Mouse (Mus musculus) spleen, embryonic (tissue): ENCODE data around the gene Insig1.

Source experiments
- CTCF ChIA-PET: fragments of 350-600 bp; sonication (Branson Sonifier 250); formaldehyde crosslinking; loops from one replicate; lab custom pipeline; 2022; lab: Charles Lee

Gene Insig1

DNA sequence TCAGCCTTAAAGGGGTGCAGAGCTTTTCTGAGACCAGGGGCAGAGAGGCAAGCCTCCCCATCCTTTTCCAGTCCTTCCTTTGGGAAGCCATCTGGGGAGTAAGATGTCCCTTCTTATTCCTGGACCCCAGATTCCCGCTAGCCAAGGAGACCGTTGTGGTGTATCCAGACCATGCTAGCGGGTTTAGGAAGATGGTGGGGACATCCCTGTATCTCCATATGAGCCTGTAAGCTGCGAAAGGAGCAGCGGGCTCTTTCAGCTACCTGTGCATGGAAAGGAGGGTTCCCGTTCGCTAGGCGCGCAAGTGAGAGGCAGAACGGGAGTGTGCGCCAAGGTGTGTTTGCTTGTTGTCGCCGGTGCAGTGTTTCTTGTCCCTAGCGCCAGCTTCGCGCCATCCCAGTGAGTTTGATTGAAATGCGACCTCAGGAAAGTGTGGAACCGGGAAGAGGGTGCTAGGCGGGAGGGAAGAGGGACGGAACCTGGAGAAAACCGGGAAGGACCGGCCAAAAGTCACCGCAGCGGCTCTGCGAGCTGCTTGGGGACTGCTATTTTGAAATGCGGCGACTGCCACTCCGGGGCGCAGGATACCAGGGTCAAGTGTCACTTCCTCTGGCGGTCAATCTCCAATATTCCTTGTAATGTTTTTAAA lies 46.8 kb downstream of the Insig1 start:
- CTCF ChIA-PET: no interaction called here

- CTCF ChIA-PET: no interaction called here
Measured at GRCm38 (mm10) chr5:28118531-28118925, 47.4 kb downstream of the Insig1 start.

GRCm38 (mm10) chr5:28119576-28119975 lies 48.4 kb downstream of the Insig1 start:
- CTCF ChIA-PET: no interaction called here

- CTCF ChIA-PET: no interaction called here
Measured at GRCm38 (mm10) chr5:28122491-28123454, 51.6 kb downstream of the Insig1 start.

DNA sequence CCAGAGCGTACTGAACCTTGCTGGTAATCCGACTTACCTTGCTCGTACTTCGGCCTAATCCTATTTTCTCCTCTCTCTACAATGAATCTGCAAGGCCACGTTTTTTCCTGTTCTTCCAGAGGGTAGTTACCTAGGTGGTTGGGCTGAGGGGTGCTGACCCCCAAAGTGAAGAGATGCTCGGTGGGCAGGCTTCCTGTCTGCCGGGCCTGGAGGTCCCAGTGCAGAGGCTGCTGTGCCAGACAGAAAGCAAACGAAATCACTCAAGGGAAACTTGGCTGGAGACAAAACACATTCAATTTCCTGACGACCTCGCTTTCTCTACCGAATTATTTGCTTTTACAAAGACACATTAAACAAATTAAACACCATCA lies 52.3 kb downstream of the Insig1 start:
- CTCF ChIA-PET: no interaction called here

DNA sequence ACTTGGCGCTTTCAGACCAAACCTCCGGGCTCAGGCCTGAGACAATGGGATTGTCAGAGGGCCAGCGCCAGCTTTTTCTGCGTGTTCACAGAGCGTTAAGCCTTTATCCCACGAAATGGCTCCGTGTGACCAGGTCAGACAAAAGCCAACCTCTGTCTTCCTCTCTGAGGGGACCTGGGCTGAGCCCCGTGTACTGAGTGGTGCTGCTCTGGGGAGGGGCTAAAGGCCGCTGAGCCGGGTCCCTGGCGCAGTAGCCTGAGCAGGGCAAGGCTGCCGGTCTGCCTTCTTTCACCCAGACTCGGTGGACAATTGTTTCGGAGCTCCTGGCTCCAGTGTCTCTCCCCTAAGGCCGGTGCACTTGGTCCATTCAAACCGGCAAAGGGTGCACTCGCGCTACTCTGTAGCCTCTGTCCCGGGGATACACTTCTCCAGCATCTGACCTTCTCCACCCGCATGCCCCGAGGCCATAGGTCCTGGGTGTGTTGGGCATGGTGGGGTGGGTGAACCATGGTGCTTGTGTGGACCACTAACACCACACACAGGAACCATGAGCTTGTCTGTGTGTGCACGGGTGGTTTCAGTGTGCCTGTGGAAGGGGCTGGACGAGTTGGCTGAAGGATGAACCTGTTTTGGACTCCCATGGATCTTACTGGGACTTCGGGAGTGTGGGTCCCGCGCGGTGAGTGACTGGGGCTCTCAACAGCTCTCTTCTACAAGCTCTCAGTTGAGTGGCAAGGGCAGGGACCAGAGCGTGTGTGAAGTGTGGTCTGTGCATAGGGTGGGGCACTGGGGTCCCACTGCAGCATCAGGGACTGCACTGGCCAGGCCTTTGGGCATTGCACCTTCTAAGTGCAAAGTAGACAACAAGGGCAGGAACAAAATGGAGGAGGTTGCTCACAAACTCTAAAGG lies 53.4 kb downstream of the Insig1 start:
- CTCF ChIA-PET: interaction anchor here (0.6 kb wide), 1 partner anchor 261 kb away, joined by 3 read pairs; no protein-coding TSS in a partner anchor
